ENCODE assay signal across 15 mouse cellular contexts in the genomic region with DNA sequence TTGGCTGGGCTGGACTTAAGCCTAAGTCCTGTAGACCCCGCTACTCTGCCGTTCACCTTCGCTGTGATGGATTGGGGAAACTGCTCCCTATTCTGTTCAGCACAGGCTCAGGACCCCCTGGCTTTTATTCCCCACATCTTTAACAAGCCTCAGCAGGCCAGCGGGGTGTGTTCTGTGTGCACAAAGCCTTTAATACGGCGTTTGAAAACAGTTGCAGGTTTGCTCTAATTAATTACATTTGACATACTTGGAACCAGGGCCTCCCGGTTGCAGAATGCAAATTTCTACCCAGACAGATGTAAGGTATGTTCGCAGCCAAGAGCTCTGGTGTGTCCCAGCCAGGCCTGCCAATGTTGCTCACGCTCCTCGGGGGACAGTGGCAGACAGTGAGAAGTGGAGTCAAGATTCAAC. TPM values are rescaled to one million over a fixed set of nuclear protein-coding genes. Genes with fewer than 3 reads are reported as not detected.
A peak's percentile ranks its signal among the peaks of the same experiment; 100 is the strongest.
DNase-seq lines count a peak whose midpoint lies in the region; ATAC-seq lines count a peak whose summit lies in the region.
"Had no signal": no experiment of that assay in that cellular context is flagged by ENCODE, and none has a peak within 500 bp of the region (broad histone marks: within the 10 kb centered on the region; RNA-seq: fewer than 3 reads in every experiment).

No protein-coding gene starts in this region.

- H3K4me3 ChIP-seq in kidney, embryonic 15.5 days (replicated peaks): no peak overlapping the region
- no peak overlapping the region for H3K4me3 ChIP-seq in forebrain, embryonic 14.5 days (ENCODE audit: low read depth, low read length)
- no peak overlapping the region for H3K4me3 ChIP-seq in hindbrain, embryonic 16.5 days (ENCODE audit: low read length)
- no peak overlapping the region for H3K4me3 ChIP-seq in neural tube, embryonic 15.5 days (replicated peaks)
- H3K4me3 ChIP-seq: embryonic facial prominence, embryonic 12.5 days; heart, embryonic 13.5 days; megakaryocyte, embryonic 14.5 days had no signal

- no peak overlapping the region for H3K4me2 ChIP-seq in kidney, embryonic 15.5 days
- H3K4me2 ChIP-seq in forebrain, embryonic 14.5 days (ENCODE audit: low read length): no peak overlapping the region
- H3K4me2 ChIP-seq in hindbrain, embryonic 16.5 days (ENCODE audit: low read length): no peak overlapping the region
- no peak overlapping the region for H3K4me2 ChIP-seq in neural tube, embryonic 15.5 days
- H3K4me2 ChIP-seq: embryonic facial prominence, embryonic 12.5 days; heart, embryonic 13.5 days had no signal

- 63% methylated on average over 10 of the region's 10 CpGs for WGBS in kidney, embryonic 15.5 days
- WGBS in forebrain, embryonic 14.5 days: 11% methylated on average over 10 of the region's 10 CpGs
- 21% methylated on average over 10 of the region's 10 CpGs for WGBS in hindbrain, embryonic 16.5 days
- WGBS in neural tube, embryonic 15.5 days: 17% methylated on average over 10 of the region's 10 CpGs

- no peak overlapping the region for H3K9ac ChIP-seq in kidney, embryonic 15.5 days
- H3K9ac ChIP-seq in forebrain, embryonic 14.5 days (ENCODE audit: low read length): no peak overlapping the region
- H3K9ac ChIP-seq in hindbrain, embryonic 16.5 days (ENCODE audit: low read depth, low read length): no peak overlapping the region
- H3K9ac ChIP-seq in neural tube, embryonic 15.5 days (replicated peaks): no peak overlapping the region; the same call in 1 of the 2 replicates
- H3K9ac ChIP-seq: embryonic facial prominence, embryonic 12.5 days; heart, embryonic 13.5 days had no signal

- 0 out of 2 replicates have a peak, but pooled peaks cover under 1% of the 10 kb centered on the region for H3K36me3 ChIP-seq in kidney, embryonic 15.5 days
- H3K36me3 ChIP-seq in forebrain, embryonic 14.5 days (ENCODE audit: control insufficient read depth, insufficient read depth, low read length): no peaks in the 10 kb centered on the region
- no peaks in the 10 kb centered on the region for H3K36me3 ChIP-seq in hindbrain, embryonic 16.5 days (ENCODE audit: control insufficient read depth, insufficient read depth, low read length)
- no peaks in the 10 kb centered on the region for H3K36me3 ChIP-seq in neural tube, embryonic 15.5 days
- H3K36me3 ChIP-seq: embryonic facial prominence, embryonic 12.5 days; heart, embryonic 13.5 days had no signal

- peaks cover 23% of the 10 kb centered on the region for H3K4me1 ChIP-seq in kidney, embryonic 15.5 days
- H3K4me1 ChIP-seq in forebrain, embryonic 14.5 days (ENCODE audit: control insufficient read depth, insufficient read depth, low read length): peaks cover 12% of the 10 kb centered on the region
- peaks cover 14% of the 10 kb centered on the region for H3K4me1 ChIP-seq in hindbrain, embryonic 16.5 days (ENCODE audit: control insufficient read depth, insufficient read depth, low read depth, low read length)
- H3K4me1 ChIP-seq in neural tube, embryonic 15.5 days: peaks cover 37% of the 10 kb centered on the region
- H3K4me1 ChIP-seq: megakaryocyte, embryonic 14.5 days had no signal

- ATAC-seq in kidney, embryonic 15.5 days (replicated peaks; ENCODE audit: low FRiP score): no peak
- peak; percentile 85 for ATAC-seq in forebrain, embryonic 14.5 days
- peak; percentile 73 for ATAC-seq in hindbrain, embryonic 16.5 days
- no peak; the same call in 1 of the 2 replicates for ATAC-seq in neural tube, embryonic 15.5 days (ENCODE audit: low FRiP score)
- ATAC-seq: intestine, postnatal 0 days had no signal

- no peaks in the 10 kb centered on the region for H3K9me3 ChIP-seq in kidney, embryonic 15.5 days (replicated peaks)
- H3K9me3 ChIP-seq in forebrain, embryonic 14.5 days (replicated peaks; ENCODE audit: control insufficient read depth, low read length): no peaks in the 10 kb centered on the region
- H3K9me3 ChIP-seq in hindbrain, embryonic 16.5 days (ENCODE audit: control insufficient read depth, low read length): no peaks in the 10 kb centered on the region
- no peaks in the 10 kb centered on the region for H3K9me3 ChIP-seq in neural tube, embryonic 15.5 days (replicated peaks)
- H3K9me3 ChIP-seq: embryonic facial prominence, embryonic 12.5 days; heart, embryonic 13.5 days had no signal

- DNase-seq in kidney, adult 18-20 months: peak; percentile 6
- peak; percentile 84 for DNase-seq in forebrain, embryonic 14.5 days (ENCODE audit: low spot score)
- DNase-seq in cerebellum, adult 11 months: no peak
- no peak for DNase-seq in c-Kit-positive CD71-positive TER-119-positive erythroid progenitor cells, embryonic 14.5 days (ENCODE audit: low spot score)
- no peak for DNase-seq in kidney, postnatal 14 days
- DNase-seq: adrenal gland, adult 8-10 months; cerebellum, adult 9-10 months; thymus, postnatal 14 days had no signal

- no peak overlapping the region for H3K27ac ChIP-seq in kidney, embryonic 15.5 days
- no peak overlapping the region for H3K27ac ChIP-seq in forebrain, embryonic 14.5 days (ENCODE audit: low read depth, low read length)
- no peak overlapping the region for H3K27ac ChIP-seq in hindbrain, embryonic 16.5 days (ENCODE audit: low read depth, low read length)
- H3K27ac ChIP-seq in neural tube, embryonic 15.5 days (replicated peaks): 0 out of 2 replicates have a peak overlapping the region, but pooled peaks have one; percentile 19
- H3K27ac ChIP-seq: embryonic facial prominence, embryonic 12.5 days; heart, embryonic 13.5 days had no signal

- no peaks in the 10 kb centered on the region for H3K27me3 ChIP-seq in kidney, embryonic 15.5 days
- no peaks in the 10 kb centered on the region for H3K27me3 ChIP-seq in forebrain, embryonic 14.5 days (replicated peaks; ENCODE audit: control insufficient read depth, insufficient read depth, low read length)
- H3K27me3 ChIP-seq in hindbrain, embryonic 16.5 days (replicated peaks; ENCODE audit: control insufficient read depth, insufficient read depth, low read length): no peaks in the 10 kb centered on the region
- no peaks in the 10 kb centered on the region for H3K27me3 ChIP-seq in neural tube, embryonic 15.5 days (replicated peaks)
- H3K27me3 ChIP-seq: embryonic facial prominence, embryonic 12.5 days; heart, embryonic 13.5 days had no signal

RNA-seq across cellular contexts. Expression of gene Zfp618, which starts 13.1 kb away (rescaled TPM):
- 35.2 and 39.5 TPM in 2 replicates for polyA plus RNA-seq in kidney, embryonic 15.5 days (2015; fragmentation: Nextera tagmentation; extraction: Ambion mirVana)
- 14.9 and 16.3 TPM in 2 replicates for polyA plus RNA-seq in forebrain, embryonic 14.5 days (2014; fragmentation: Nextera tagmentation; extraction: Ambion mirVana)
- polyA plus RNA-seq in hindbrain, embryonic 16.5 days (2015; fragmentation: Nextera tagmentation; extraction: Ambion mirVana): 22.9 and 29.6 TPM in 2 replicates
- 27.6 and 28.1 TPM in 2 replicates for polyA plus RNA-seq in neural tube, embryonic 15.5 days (2015; fragmentation: Nextera tagmentation; extraction: Ambion mirVana)

Comparison
In these comparisons a context has a peak if more than half of its experiments do, and no peak if none do; other contexts are left out.
1. DNase-seq: peak in kidney, adult 18-20 months (single experiment) and forebrain, embryonic 14.5 days (single experiment); none in cerebellum, adult 11 months (single experiment), c-Kit-positive CD71-positive TER-119-positive erythroid progenitor cells, embryonic 14.5 days (single experiment) and kidney, postnatal 14 days (single experiment).
2. ATAC-seq: peak in forebrain, embryonic 14.5 days (single experiment) and hindbrain, embryonic 16.5 days (single experiment); none in kidney, embryonic 15.5 days (single experiment) and neural tube, embryonic 15.5 days (single experiment).